Mouse (Mus musculus): ENCODE measurements around the gene Tekt3. TPM values are rescaled to one million over a fixed set of nuclear protein-coding genes. Genes with fewer than 3 reads are reported as not detected.

Tekt3 gene
- polyA plus RNA-seq (2012; rRNA removed), result 122 and 126 TPM in 2 replicates

GRCm38 (mm10) chr11:63061446-63061845, at the start of gene Tekt3:
Tekt3 (plus strand) TSS chr11:63061654.
- TF ChIP-seq POLR2A (IDR thresholded peaks at IDR 0.05; ENCODE audit: control insufficient read depth, low read depth, low read length), result peak; percentile 70
- no peak for TF ChIP-seq CTCF (IDR thresholded peaks at IDR 0.05; ENCODE audit: control insufficient read depth, insufficient read depth, insufficient replicate concordance, low read depth, low read length)
- H3K27me3 ChIP-seq (ENCODE audit: control insufficient read depth, insufficient read depth, low read length), result no peaks in the 10 kb centered on the region
- peak within 1 kb of the TSS; percentile 77 for H3K27ac ChIP-seq (ENCODE audit: control insufficient read depth, insufficient read depth, low read depth, low read length)
- H3K4me1 ChIP-seq (ENCODE audit: control insufficient read depth, insufficient read depth, low read length), result peaks cover 13% of the 10 kb centered on the region
- H3K36me3 ChIP-seq (ENCODE audit: control insufficient read depth, insufficient read depth, low read length), result no peaks in the 10 kb centered on the region
- peak within 1 kb of the TSS; percentile 95 for H3K4me3 ChIP-seq (ENCODE audit: control insufficient read depth, low read depth, low read length)

- Histone ChIP-seq H3K4me3 (ENCODE audit: control insufficient read depth, low read depth, low read length) (no peak overlapping the region), H3K27ac (ENCODE audit: control insufficient read depth, insufficient read depth, low read depth, low read length) (no peak overlapping the region), H3K27me3 (ENCODE audit: control insufficient read depth, insufficient read depth, low read length) (no peaks in the 10 kb centered on the region), H3K4me1 (ENCODE audit: control insufficient read depth, insufficient read depth, low read length) (peaks cover 4% of the 10 kb centered on the region), H3K36me3 (ENCODE audit: control insufficient read depth, insufficient read depth, low read length) (no peaks in the 10 kb centered on the region)
- no peak for TF ChIP-seq CTCF (IDR thresholded peaks at IDR 0.05; ENCODE audit: control insufficient read depth, insufficient read depth, insufficient replicate concordance, low read depth, low read length)
- no peak for TF ChIP-seq POLR2A (IDR thresholded peaks at IDR 0.05; ENCODE audit: control insufficient read depth, low read depth, low read length)
Measured at GRCm38 (mm10) chr11:63017327-63018082, 43.9 kb upstream of the Tekt3 start.

DNA sequence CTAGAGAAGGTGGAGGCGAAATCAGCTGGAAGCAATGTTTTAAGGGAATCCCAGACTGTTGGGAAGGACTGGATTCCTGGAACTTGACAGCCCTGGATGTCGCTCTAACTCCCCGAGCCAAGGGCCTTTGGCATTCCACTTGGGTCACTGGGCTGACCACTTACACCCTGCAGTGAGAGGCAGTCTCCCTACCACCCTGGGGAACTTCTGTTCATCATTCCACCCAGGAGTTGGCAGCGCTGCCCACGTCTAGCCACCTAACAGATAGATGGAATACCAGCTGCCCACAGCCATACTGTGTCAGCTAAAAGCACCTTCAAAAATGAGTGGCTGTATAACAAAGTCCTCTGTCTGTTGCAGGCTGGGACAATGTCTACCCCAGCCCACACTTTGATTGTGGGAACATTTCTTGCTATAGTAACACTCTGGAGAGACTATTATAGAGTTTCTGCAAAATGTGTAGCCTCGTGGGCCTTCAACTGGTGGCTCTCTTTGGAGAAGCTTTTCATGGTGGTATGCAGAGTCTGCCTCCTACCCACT, 43.3 kb upstream of the Tekt3 start:
- H3K4me3 ChIP-seq (ENCODE audit: control insufficient read depth, low read depth, low read length), result no peak overlapping the region
- TF ChIP-seq POLR2A (IDR thresholded peaks at IDR 0.05; ENCODE audit: control insufficient read depth, low read depth, low read length) (no peak), CTCF (IDR thresholded peaks at IDR 0.05; ENCODE audit: control insufficient read depth, insufficient read depth, insufficient replicate concordance, low read depth, low read length) (no peak)
- H3K36me3 ChIP-seq (ENCODE audit: control insufficient read depth, insufficient read depth, low read length), result no peaks in the 10 kb centered on the region
- H3K27ac ChIP-seq (ENCODE audit: control insufficient read depth, insufficient read depth, low read depth, low read length), result no peak overlapping the region
- peaks cover 4% of the 10 kb centered on the region for H3K4me1 ChIP-seq (ENCODE audit: control insufficient read depth, insufficient read depth, low read length)
- H3K27me3 ChIP-seq (ENCODE audit: control insufficient read depth, insufficient read depth, low read length), result no peaks in the 10 kb centered on the region

DNA sequence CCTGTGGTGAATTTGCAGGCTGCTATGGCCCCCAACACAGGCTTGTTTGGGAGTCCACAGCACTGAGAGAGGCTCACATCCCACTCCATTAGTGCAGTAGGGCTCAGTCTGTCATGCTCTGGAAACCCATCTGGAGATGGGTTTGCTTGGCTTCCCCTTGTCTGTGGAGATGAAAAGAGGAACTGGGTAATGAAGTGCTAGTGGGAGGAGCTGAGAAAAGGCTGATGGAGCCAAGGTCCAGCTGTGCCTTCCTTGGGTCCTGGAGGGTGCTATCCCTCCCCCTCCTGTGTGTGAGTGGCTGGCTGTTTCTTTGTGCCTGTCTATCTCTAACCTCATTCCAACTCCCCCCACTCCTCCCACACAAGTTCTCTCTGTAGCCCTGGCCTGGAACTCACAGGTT, 40.8 kb upstream of the Tekt3 start:
- Histone ChIP-seq H3K27ac (ENCODE audit: control insufficient read depth, insufficient read depth, low read depth, low read length) (peak overlapping the region; percentile 33), H3K27me3 (ENCODE audit: control insufficient read depth, insufficient read depth, low read length) (no peaks in the 10 kb centered on the region), H3K4me3 (ENCODE audit: control insufficient read depth, low read depth, low read length) (no peak overlapping the region), H3K4me1 (ENCODE audit: control insufficient read depth, insufficient read depth, low read length) (peaks cover 4% of the 10 kb centered on the region), H3K36me3 (ENCODE audit: control insufficient read depth, insufficient read depth, low read length) (no peaks in the 10 kb centered on the region)
- TF ChIP-seq POLR2A (IDR thresholded peaks at IDR 0.05; ENCODE audit: control insufficient read depth, low read depth, low read length), result no peak
- no peak for TF ChIP-seq CTCF (IDR thresholded peaks at IDR 0.05; ENCODE audit: control insufficient read depth, insufficient read depth, insufficient replicate concordance, low read depth, low read length)

DNA sequence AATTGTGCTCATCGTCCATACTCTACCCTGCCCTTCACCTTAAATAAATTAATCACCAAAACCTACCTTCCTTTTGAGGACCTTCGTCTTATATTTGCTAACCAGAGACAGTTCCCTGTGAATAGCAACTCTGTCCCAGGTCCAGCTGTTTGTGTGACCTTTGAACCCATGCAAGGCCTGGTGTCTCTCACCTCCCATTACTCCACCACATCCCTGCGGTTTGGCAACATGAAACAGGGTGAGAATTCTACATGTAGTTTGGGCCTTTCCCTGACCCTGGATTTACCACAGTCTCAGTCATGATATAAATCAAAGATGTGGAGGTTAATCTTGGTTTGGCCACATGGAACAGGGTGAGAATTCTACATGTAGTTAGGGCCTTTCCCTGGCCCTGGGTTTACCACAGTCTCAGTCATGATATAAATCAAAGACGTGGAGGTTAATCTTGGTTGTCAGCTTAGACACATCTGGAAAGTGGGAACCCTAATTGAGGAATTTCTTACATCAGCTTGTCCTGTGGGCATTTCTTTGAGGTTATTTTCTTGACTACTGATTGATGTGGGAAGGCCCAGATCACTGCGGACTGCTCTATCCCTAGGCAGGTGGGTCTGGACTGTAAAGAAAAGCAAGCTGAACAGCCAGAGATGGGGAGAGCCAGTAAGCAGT, 40.2 kb upstream of the Tekt3 start:
- H3K4me3 ChIP-seq (ENCODE audit: control insufficient read depth, low read depth, low read length), result no peak overlapping the region
- H3K4me1 ChIP-seq (ENCODE audit: control insufficient read depth, insufficient read depth, low read length), result peaks cover 4% of the 10 kb centered on the region
- no peaks in the 10 kb centered on the region for H3K36me3 ChIP-seq (ENCODE audit: control insufficient read depth, insufficient read depth, low read length)
- TF ChIP-seq CTCF (IDR thresholded peaks at IDR 0.05; ENCODE audit: control insufficient read depth, insufficient read depth, insufficient replicate concordance, low read depth, low read length), result no peak
- no peak for TF ChIP-seq POLR2A (IDR thresholded peaks at IDR 0.05; ENCODE audit: control insufficient read depth, low read depth, low read length)
- H3K27me3 ChIP-seq (ENCODE audit: control insufficient read depth, insufficient read depth, low read length), result no peaks in the 10 kb centered on the region
- no peak overlapping the region for H3K27ac ChIP-seq (ENCODE audit: control insufficient read depth, insufficient read depth, low read depth, low read length)

GRCm38 (mm10) chr11:63023461-63023860, 38.0 kb upstream of the Tekt3 start:
- no peaks in the 10 kb centered on the region for H3K36me3 ChIP-seq (ENCODE audit: control insufficient read depth, insufficient read depth, low read length)
- no peaks in the 10 kb centered on the region for H3K4me1 ChIP-seq (ENCODE audit: control insufficient read depth, insufficient read depth, low read length)
- H3K27me3 ChIP-seq (ENCODE audit: control insufficient read depth, insufficient read depth, low read length), result no peaks in the 10 kb centered on the region
- H3K27ac ChIP-seq (ENCODE audit: control insufficient read depth, insufficient read depth, low read depth, low read length), result no peak overlapping the region
- no peak for TF ChIP-seq POLR2A (IDR thresholded peaks at IDR 0.05; ENCODE audit: control insufficient read depth, low read depth, low read length)
- TF ChIP-seq CTCF (IDR thresholded peaks at IDR 0.05; ENCODE audit: control insufficient read depth, insufficient read depth, insufficient replicate concordance, low read depth, low read length), result no peak
- no peak overlapping the region for H3K4me3 ChIP-seq (ENCODE audit: control insufficient read depth, low read depth, low read length)

DNA sequence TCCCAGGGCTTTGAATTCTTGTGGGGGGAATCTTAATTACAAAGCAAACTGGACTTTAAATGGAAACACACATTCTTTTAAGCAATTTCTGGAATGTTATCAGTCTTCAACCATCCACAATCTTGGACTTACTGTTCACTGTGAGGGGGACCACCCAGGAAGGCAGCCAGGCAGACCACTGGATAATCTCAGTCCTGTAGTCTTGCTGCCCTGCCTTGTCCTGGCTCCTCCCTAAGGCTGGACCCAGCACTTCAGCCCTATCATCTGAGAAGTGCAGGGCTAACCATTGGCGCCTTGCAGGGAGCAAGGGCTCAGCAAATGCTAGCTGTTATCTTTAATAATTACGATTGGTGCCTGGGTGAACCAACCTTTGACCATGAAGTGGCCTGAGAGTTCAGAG, 37.3 kb upstream of the Tekt3 start:
- H3K36me3 ChIP-seq (ENCODE audit: control insufficient read depth, insufficient read depth, low read length), result no peaks in the 10 kb centered on the region
- TF ChIP-seq POLR2A (IDR thresholded peaks at IDR 0.05; ENCODE audit: control insufficient read depth, low read depth, low read length) (no peak), CTCF (IDR thresholded peaks at IDR 0.05; ENCODE audit: control insufficient read depth, insufficient read depth, insufficient replicate concordance, low read depth, low read length) (no peak)
- H3K27me3 ChIP-seq (ENCODE audit: control insufficient read depth, insufficient read depth, low read length), result no peaks in the 10 kb centered on the region
- no peak overlapping the region for H3K27ac ChIP-seq (ENCODE audit: control insufficient read depth, insufficient read depth, low read depth, low read length)
- H3K4me3 ChIP-seq (ENCODE audit: control insufficient read depth, low read depth, low read length), result no peak overlapping the region
- no peaks in the 10 kb centered on the region for H3K4me1 ChIP-seq (ENCODE audit: control insufficient read depth, insufficient read depth, low read length)
